Mouse (Mus musculus): ENCODE data around the gene Nr2f2. TPM values are rescaled to one million over a fixed set of nuclear protein-coding genes. Genes with fewer than 3 reads are reported as not detected.

The Nr2f2 gene
- polyA plus RNA-seq, 1 experiment from 2014 or later, result 124 TPM

DNA sequence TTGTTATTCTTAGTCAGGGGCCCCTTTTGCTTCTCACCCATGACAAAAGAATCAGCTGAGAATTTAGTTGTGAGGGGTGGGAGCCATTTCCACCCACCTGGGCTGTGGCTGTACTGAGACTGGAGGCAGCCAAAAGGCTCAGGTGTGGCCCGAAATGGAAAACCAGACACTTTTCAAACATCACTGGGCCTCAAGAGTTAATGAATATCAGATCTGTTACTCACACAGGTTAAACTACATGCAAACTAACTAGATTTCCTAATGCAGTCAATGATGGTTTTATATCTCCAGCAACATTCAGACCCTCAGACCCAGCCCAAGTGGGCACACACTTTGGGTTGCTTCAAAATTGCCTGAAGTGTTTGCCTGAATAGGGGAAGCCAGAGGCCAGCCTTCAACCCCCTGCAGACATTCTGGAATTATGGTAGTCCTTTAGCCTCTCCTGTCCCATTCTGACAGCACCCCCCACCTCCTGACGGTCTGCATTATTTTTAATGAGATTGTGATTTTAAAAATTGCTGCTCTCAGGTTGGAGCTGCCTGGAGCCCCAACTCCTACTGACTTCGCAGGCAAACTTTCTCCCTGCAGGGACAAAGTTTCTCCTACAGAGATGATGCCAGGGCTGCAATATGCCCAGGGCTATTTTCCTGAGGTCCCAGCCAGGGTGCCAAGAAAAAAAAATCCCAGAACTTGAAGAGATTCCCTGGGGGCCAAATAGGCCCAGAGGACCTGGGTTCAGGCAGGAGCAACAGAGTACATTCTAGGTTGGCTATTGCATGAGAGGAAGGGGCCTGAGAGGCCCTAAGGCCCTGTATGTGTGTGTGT lies 9.6 kb downstream of the Nr2f2 start:
- Histone ChIP-seq H3K27ac (ENCODE audit: low read depth, low read length) (peak overlapping the region; percentile 66; the same call in 1 of the 2 replicates), H3K4me2 (ENCODE audit: low read depth, low read length, severe bottlenecking) (peak overlapping the region; percentile 75), H3K9ac (ENCODE audit: low read length) (peak overlapping the region; percentile 98), H3K36me3 (ENCODE audit: control insufficient read depth, insufficient read depth, low read length) (no peaks in the 10 kb centered on the region), H3K4me1 (replicated peaks; ENCODE audit: control insufficient read depth, insufficient read depth, low read length) (no peaks in the 10 kb centered on the region), H3K27me3 (ENCODE audit: control insufficient read depth, insufficient read depth, low read length) (peaks cover 29% of the 10 kb centered on the region), H3K9me3 (ENCODE audit: control insufficient read depth, low read length) (no peaks in the 10 kb centered on the region), H3K4me3 (ENCODE audit: low read depth, low read length) (peak overlapping the region; percentile 79)
- DNase-seq (ENCODE audit: low spot score), result no peak
- 32% methylated on average over 3 of the region's 3 CpGs for WGBS
- no peak for ATAC-seq (replicated peaks; ENCODE audit: low FRiP score)

GRCm38 (mm10) chr7:70355691-70356568 lies 10.6 kb downstream of the Nr2f2 start:
- no peak for DNase-seq (ENCODE audit: low spot score)
- Histone ChIP-seq H3K4me2 (ENCODE audit: low read depth, low read length, severe bottlenecking) (peak overlapping the region; percentile 75), H3K27me3 (ENCODE audit: control insufficient read depth, insufficient read depth, low read length) (peaks cover 29% of the 10 kb centered on the region), H3K4me3 (ENCODE audit: low read depth, low read length) (peak overlapping the region; percentile 79), H3K9me3 (ENCODE audit: control insufficient read depth, low read length) (no peaks in the 10 kb centered on the region), H3K4me1 (replicated peaks; ENCODE audit: control insufficient read depth, insufficient read depth, low read length) (no peaks in the 10 kb centered on the region), H3K36me3 (ENCODE audit: control insufficient read depth, insufficient read depth, low read length) (no peaks in the 10 kb centered on the region), H3K27ac (ENCODE audit: low read depth, low read length) (peak overlapping the region; percentile 84), H3K9ac (ENCODE audit: low read length) (peak overlapping the region; percentile 98)
- no peak for ATAC-seq (replicated peaks; ENCODE audit: low FRiP score)
- WGBS, result 11% methylated on average over 5 of the region's 5 CpGs

GRCm38 (mm10) chr7:70355357-70355620 lies 11.2 kb downstream of the Nr2f2 start:
- H3K27me3 ChIP-seq (ENCODE audit: control insufficient read depth, insufficient read depth, low read length), result peaks cover 30% of the 10 kb centered on the region
- 5% methylated on average over 2 of the region's 2 CpGs for WGBS
- no peak for DNase-seq (ENCODE audit: low spot score)

DNA sequence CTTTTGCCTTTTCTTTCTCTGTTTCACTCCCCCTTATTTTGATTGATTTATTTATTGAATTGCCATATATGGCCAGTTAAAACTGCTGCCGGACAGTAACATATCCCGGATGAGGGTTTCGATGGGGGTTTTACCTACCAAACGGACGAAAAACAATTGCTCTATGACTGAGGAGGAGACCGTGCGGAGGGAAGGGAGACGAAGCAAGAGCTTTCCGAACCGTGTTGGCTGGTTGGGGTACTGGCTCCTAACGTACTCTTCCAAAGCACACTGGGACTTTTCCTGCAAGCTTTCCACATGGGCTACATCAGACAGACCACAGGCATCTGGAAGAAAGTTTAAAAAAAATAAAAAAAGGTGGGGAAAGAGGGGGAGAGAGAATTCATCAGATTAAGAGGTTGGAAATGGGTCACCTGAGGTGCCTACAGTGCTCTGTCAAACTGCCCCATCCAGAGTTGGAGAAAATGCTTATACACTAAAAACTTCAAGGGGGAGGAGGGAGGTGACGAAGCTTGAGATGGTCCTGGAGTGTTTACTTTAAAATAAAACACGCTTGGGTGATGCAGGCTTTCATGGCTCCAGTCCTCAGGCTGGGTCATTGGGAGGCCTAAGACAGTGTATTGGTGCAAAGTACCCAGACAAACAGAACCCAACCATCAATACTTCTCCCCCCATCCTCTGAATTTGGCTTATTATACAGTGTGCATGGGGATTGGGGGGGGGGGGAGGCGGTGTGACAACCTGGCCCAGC lies 11.8 kb downstream of the Nr2f2 start:
- H3K4me1 ChIP-seq (replicated peaks; ENCODE audit: control insufficient read depth, insufficient read depth, low read length), result no peaks in the 10 kb centered on the region
- no peaks in the 10 kb centered on the region for H3K9me3 ChIP-seq (ENCODE audit: control insufficient read depth, low read length)
- H3K4me2 ChIP-seq (ENCODE audit: low read depth, low read length, severe bottlenecking), result peak overlapping the region; percentile 75
- H3K4me3 ChIP-seq (ENCODE audit: low read depth, low read length), result peak overlapping the region; percentile 79
- H3K27ac ChIP-seq (ENCODE audit: low read depth, low read length), result peak overlapping the region; percentile 62
- no peaks in the 10 kb centered on the region for H3K36me3 ChIP-seq (ENCODE audit: control insufficient read depth, insufficient read depth, low read length)
- H3K27me3 ChIP-seq (ENCODE audit: control insufficient read depth, insufficient read depth, low read length), result peaks cover 33% of the 10 kb centered on the region
- H3K9ac ChIP-seq (ENCODE audit: low read length), result peak overlapping the region; percentile 98
- 3% methylated on average over 14 of the region's 14 CpGs for WGBS
- DNase-seq (ENCODE audit: low spot score) (peak; percentile 63), ATAC-seq (replicated peaks; ENCODE audit: low FRiP score) (peak; percentile 24)

More at GRCm38 (mm10) chr7:70355357-70355620, 11.2 kb downstream of the Nr2f2 start:
- no peaks in the 10 kb centered on the region for H3K4me1 ChIP-seq (replicated peaks; ENCODE audit: control insufficient read depth, insufficient read depth, low read length)
- no peaks in the 10 kb centered on the region for H3K36me3 ChIP-seq (ENCODE audit: control insufficient read depth, insufficient read depth, low read length)
- peak overlapping the region; percentile 62; the same call in 1 of the 2 replicates for H3K27ac ChIP-seq (ENCODE audit: low read depth, low read length)
- no peak for ATAC-seq (replicated peaks; ENCODE audit: low FRiP score)
- H3K9ac ChIP-seq (ENCODE audit: low read length), result peak overlapping the region; percentile 98
- peak overlapping the region; percentile 79 for H3K4me3 ChIP-seq (ENCODE audit: low read depth, low read length)
- peak overlapping the region; percentile 75 for H3K4me2 ChIP-seq (ENCODE audit: low read depth, low read length, severe bottlenecking)
- no peaks in the 10 kb centered on the region for H3K9me3 ChIP-seq (ENCODE audit: control insufficient read depth, low read length)

- Histone ChIP-seq H3K9ac (ENCODE audit: low read length) (peak overlapping the region; percentile 59; the same call in 1 of the 2 replicates), H3K4me1 (replicated peaks; ENCODE audit: control insufficient read depth, insufficient read depth, low read length) (peaks cover 11% of the 10 kb centered on the region), H3K4me3 (ENCODE audit: low read depth, low read length) (peak overlapping the region; percentile 59), H3K27me3 (ENCODE audit: control insufficient read depth, insufficient read depth, low read length) (peaks cover 42% of the 10 kb centered on the region), H3K9me3 (ENCODE audit: control insufficient read depth, low read length) (no peaks in the 10 kb centered on the region), H3K27ac (ENCODE audit: low read depth, low read length) (peak overlapping the region; percentile 96), H3K4me2 (ENCODE audit: low read depth, low read length, severe bottlenecking) (peak overlapping the region; percentile 92), H3K36me3 (ENCODE audit: control insufficient read depth, insufficient read depth, low read length) (no peaks in the 10 kb centered on the region)
- no peak for ATAC-seq (replicated peaks; ENCODE audit: low FRiP score)
- 6% methylated on average over 4 of the region's 4 CpGs for WGBS
- DNase-seq (ENCODE audit: low spot score), result no peak
Measured at GRCm38 (mm10) chr7:70353151-70353550, 13.4 kb downstream of the Nr2f2 start.

DNA sequence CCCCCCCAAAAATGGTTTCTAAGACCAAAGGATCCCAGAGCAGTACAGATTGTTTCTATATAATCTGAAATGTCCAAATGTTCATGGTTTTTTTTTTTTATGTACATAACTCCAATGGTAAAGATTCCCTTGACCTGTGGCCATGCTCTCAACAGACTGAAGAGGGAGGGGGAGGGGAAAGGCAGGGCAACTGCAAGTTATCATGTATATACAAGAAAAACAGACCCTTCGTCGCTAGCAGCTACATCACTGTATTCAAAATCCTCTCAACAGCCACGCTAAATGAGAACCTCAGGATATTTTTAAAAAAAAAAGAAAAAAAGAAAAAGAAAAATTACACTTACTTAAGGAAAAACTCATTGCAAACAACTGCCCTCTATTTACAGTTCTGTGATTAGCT lies 13.9 kb downstream of the Nr2f2 start:
- no peaks in the 10 kb centered on the region for H3K9me3 ChIP-seq (ENCODE audit: control insufficient read depth, low read length)
- peaks cover 11% of the 10 kb centered on the region for H3K4me1 ChIP-seq (replicated peaks; ENCODE audit: control insufficient read depth, insufficient read depth, low read length)
- H3K36me3 ChIP-seq (ENCODE audit: control insufficient read depth, insufficient read depth, low read length), result no peaks in the 10 kb centered on the region
- H3K4me2 ChIP-seq (ENCODE audit: low read depth, low read length, severe bottlenecking), result peak overlapping the region; percentile 92
- WGBS, result 4% methylated on average over 3 of the region's 3 CpGs
- ATAC-seq (replicated peaks; ENCODE audit: low FRiP score), result no peak
- peak overlapping the region; percentile 91 for H3K9ac ChIP-seq (ENCODE audit: low read length)
- peak overlapping the region; percentile 96; the same call in 1 of the 2 replicates for H3K27ac ChIP-seq (ENCODE audit: low read depth, low read length)
- DNase-seq (ENCODE audit: low spot score), result peak; percentile 47
- peak overlapping the region; percentile 59 for H3K4me3 ChIP-seq (ENCODE audit: low read depth, low read length)
- H3K27me3 ChIP-seq (ENCODE audit: control insufficient read depth, insufficient read depth, low read length), result peaks cover 42% of the 10 kb centered on the region

DNA sequence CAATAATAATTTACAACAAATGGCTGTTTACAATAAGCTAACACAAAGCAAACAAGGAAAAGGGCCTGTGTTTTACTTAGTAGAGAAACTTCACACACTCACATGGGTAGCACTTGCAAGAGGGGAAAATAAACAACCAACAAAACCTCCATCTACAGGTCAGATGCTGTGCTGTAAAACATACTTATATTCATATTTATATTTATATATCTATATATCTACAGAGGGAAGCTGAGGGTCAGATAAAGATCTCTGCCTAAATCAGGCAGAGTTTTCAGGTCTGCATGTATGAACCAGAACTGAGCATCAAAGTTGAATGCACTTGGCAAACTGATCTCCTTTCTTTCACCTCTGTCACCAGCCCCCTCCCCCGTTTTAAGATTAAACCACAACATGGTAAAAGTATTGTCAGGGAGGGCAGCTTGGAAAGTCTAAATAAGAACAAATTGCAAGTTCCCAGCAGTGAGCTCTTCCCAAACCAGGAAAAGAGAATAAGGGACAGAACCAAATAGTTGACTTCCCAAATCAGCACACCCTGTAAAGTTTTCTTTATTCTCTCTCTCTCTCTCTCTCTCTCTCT lies 14.5 kb downstream of the Nr2f2 start:
- H3K9ac ChIP-seq (ENCODE audit: low read length), result peak overlapping the region; percentile 91
- peak overlapping the region; percentile 59 for H3K4me3 ChIP-seq (ENCODE audit: low read depth, low read length)
- H3K4me2 ChIP-seq (ENCODE audit: low read depth, low read length, severe bottlenecking), result peak overlapping the region; percentile 92
- DNase-seq (ENCODE audit: low spot score) (no peak), ATAC-seq (replicated peaks; ENCODE audit: low FRiP score) (no peak)
- WGBS, result 0% methylated on average over 1 of the region's 1 CpGs
- peak overlapping the region; percentile 96 for H3K27ac ChIP-seq (ENCODE audit: low read depth, low read length)
- no peaks in the 10 kb centered on the region for H3K9me3 ChIP-seq (ENCODE audit: control insufficient read depth, low read length)
- peaks cover 42% of the 10 kb centered on the region for H3K27me3 ChIP-seq (ENCODE audit: control insufficient read depth, insufficient read depth, low read length)
- peaks cover 14% of the 10 kb centered on the region for H3K4me1 ChIP-seq (replicated peaks; ENCODE audit: control insufficient read depth, insufficient read depth, low read length)
- H3K36me3 ChIP-seq (ENCODE audit: control insufficient read depth, insufficient read depth, low read length), result no peaks in the 10 kb centered on the region

All from forebrain, embryonic 11.5 days (tissue).